Mouse (Mus musculus): ENCODE measurements at regions not wholly inside any gene's neighbourhood (a gene's known extent, or its start where the extent isn't known, plus 50 kb on each side); places are given as distances from the start of the nearest gene placed in this dataset.
A peak's percentile ranks its signal among the peaks of the same experiment; 100 is the strongest.

- DNase-seq (ENCODE audit: low spot score in 2 of 2), result no peak
Observed at GRCm38 (mm10) chr8:46898697-46899445, 87.8 kb upstream of the Enpp6 start.

GRCm38 (mm10) chr8:46900826-46901225, 85.9 kb upstream of the Enpp6 start:
- DNase-seq (ENCODE audit: low spot score in 2 of 2), result no peak

- no peak for DNase-seq (ENCODE audit: low spot score in 2 of 2)
Observed at GRCm38 (mm10) chr8:46904731-46905130, 82.0 kb upstream of the Enpp6 start.

DNA sequence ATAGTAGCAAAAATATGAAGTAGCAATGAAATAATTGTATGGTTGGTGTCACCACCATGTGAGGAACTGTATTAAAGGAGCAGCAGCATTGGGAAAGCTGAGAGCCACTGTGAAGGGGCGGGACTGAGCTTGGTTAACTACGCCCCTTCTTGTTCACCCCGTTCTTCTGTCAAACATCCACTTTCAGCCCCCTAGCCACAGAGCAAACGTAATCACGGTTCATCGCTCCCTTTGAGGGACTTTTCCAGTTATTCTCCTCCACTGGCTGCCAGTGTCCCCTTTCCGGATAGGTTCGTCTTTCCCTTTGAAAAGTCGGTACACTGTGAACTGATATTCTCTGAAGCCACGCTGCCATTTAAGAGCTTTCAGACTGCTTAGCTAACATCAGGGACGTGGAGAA, 79.3 kb upstream of the Enpp6 start:
- DNase-seq (ENCODE audit: low spot score in 2 of 2), result no peak

- DNase-seq (ENCODE audit: low spot score in 2 of 2), result no peak
Observed at GRCm38 (mm10) chr8:46908186-46908585, 78.5 kb upstream of the Enpp6 start.

- no peak for DNase-seq (ENCODE audit: low spot score in 2 of 2)
Observed at GRCm38 (mm10) chr8:46913956-46914355, 72.7 kb upstream of the Enpp6 start.

- no peak for DNase-seq (ENCODE audit: low spot score in 2 of 2)
Observed at GRCm38 (mm10) chr8:46920071-46920470, 66.6 kb upstream of the Enpp6 start.

DNA sequence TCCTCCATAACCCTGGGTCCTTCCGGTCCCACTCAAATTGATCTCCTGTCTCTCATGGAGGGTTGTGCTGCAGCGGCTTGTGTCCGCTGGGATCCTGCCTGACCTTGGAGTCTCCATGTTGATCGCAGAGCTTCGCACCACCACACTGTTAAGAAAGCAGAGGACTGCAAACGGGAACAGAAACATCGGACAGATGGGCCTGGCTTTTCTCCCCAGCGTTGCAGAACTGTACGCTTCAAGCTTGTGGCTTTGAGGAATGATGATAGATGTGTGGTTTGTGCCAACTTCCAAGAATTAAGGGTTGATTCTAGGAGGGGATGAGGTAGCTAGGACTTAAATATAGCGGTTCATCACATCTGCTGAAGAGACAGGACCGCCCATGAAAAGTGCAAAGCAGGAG, 65.6 kb upstream of the Enpp6 start:
- DNase-seq (ENCODE audit: low spot score in 2 of 2), result no peak

DNA sequence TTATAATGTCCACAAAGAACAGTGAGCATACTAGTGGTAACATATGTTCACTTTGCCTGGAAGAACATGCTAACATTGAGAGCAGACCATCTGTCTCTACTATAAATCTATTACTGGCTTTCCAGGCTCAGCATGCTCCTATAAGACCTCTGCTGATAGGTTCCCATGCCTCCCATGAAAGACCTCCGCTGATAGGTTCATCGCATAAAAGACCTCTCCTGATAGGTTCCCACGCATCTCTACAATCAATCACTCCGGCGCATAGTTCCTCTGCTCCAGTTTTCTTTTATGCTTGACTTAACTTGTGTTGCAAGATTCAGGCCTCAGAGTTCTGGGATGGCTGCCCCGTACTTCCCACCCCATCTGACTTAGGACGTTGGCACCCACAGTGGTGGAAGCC, 65.1 kb upstream of the Enpp6 start:
- no peak for DNase-seq (ENCODE audit: low spot score in 2 of 2)

- no peak for DNase-seq (ENCODE audit: low spot score in 2 of 2)
Observed at GRCm38 (mm10) chr8:46924787-46925548, 61.7 kb upstream of the Enpp6 start.

- DNase-seq (ENCODE audit: low spot score in 2 of 2), result no peak
Observed at GRCm38 (mm10) chr8:46928718-46929117, 58.0 kb upstream of the Enpp6 start.

GRCm38 (mm10) chr8:46929678-46930077, 57.0 kb upstream of the Enpp6 start:
- DNase-seq (ENCODE audit: low spot score in 2 of 2), result no peak

GRCm38 (mm10) chr8:46931267-46931666, 55.4 kb upstream of the Enpp6 start:
- DNase-seq (ENCODE audit: low spot score in 2 of 2), result no peak

- DNase-seq (ENCODE audit: low spot score in 2 of 2), result no peak
Observed at GRCm38 (mm10) chr8:46933256-46933655, 53.4 kb upstream of the Enpp6 start.

- DNase-seq (ENCODE audit: low spot score in 2 of 2), result no peak
Observed at GRCm38 (mm10) chr8:46934254-46934653, 52.4 kb upstream of the Enpp6 start.

GRCm38 (mm10) chr8:46934898-46935297, 51.8 kb upstream of the Enpp6 start:
- peak in 1 of 2 experiments; percentile 30 for DNase-seq (ENCODE audit: low spot score in 2 of 2)

DNA sequence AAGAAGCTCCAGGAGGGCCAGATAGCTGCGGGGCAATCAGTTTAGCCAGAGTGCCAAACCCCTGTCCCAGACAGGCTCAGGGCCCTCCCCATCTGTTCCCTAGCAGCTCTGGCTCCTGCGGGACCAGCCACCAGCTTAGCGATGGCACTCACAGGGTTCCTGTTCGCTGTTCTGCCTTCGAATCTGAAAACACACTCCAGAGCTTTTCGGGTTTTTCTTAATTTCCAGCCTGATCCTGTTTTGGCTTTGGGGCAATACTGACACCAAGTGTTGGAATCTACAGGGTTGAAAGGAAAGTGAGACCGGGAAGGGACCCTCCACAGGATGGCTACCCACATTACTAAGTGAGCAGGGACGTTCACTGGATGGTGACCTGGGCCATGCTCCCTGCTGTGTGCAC, 50.6 kb upstream of the Enpp6 start:
- no peak for DNase-seq (ENCODE audit: low spot score in 2 of 2)
